Mouse (Mus musculus): ENCODE measurements around the gene Pigyl.

Pigyl gene

GRCm38 (mm10) chr9:22196412-22196811 is 39.8 kb downstream of the Pigyl start:
- no peak for DNase-seq (ENCODE audit: low spot score)

Measured in testis, postnatal 14 days (tissue).